Mouse (Mus musculus) CH12.LX (cell line): ENCODE data around the gene Gm10184. TPM values are rescaled to one million over a fixed set of nuclear protein-coding genes. Genes with fewer than 3 reads are reported as not detected.

Experiments used
- DNase-seq: peaks from one replicate; pipeline ENCODE4 v3.0.0-alpha.2; 2013; ENCODE audit errors: extremely low read depth
- H3K27ac ChIP-seq: 2 replicates; pipeline ENCODE4 v1.5.1; 2012; ENCODE audit warnings: low read depth, mild to moderate bottlenecking, control low read depth, moderate library complexity; ENCODE audit not compliant: insufficient read depth
- H3K27me3 ChIP-seq: replicated peaks from 2 replicates; pipeline ENCODE3; 2012; ENCODE audit warnings: inconsistent platforms
- H3K36me3 ChIP-seq, 2 experiments: replicated peaks in 1 of 2; 2 replicates each; pipeline versions ENCODE3 to v1.6.1; 2012; ENCODE audit warnings: inconsistent platforms in 1 of 2, low read length in 1 of 2, mild to moderate bottlenecking in 1 of 2, mixed read lengths in 1 of 2, moderate library complexity in 1 of 2; ENCODE audit not compliant: control insufficient read depth in 1 of 2, insufficient read depth in 1 of 2
- H3K4me1 ChIP-seq, 2 experiments: 2 replicates each; pipeline ENCODE4 v1.6.1; 2012; ENCODE audit warnings: inconsistent platforms in 1 of 2, moderate library complexity in 1 of 2; ENCODE audit not compliant: insufficient read depth in 2 of 2, control insufficient read depth in 1 of 2
- H3K4me2 ChIP-seq: 2 replicates; pipeline ENCODE4 v1.6.1; 2012; ENCODE audit warnings: low read depth, mild to moderate bottlenecking, control low read depth; ENCODE audit not compliant: poor library complexity, insufficient read depth, severe bottlenecking
- H3K4me3 ChIP-seq, 3 experiments: fragments of 150-350 bp in 1 of 3; sonication (generic) in 1 of 3; replicated peaks in 1 of 3; 2 replicates each; pipeline versions ENCODE3 to v1.5.1; 2011 to 2012; ENCODE audit warnings: low read depth in 2 of 3, low read length in 2 of 3, mild to moderate bottlenecking in 2 of 3, moderate library complexity in 2 of 3, control low read depth in 1 of 3, improper control_type of control experiment in 1 of 3, inconsistent platforms in 1 of 3, mixed read lengths in 1 of 3; ENCODE audit not compliant: poor library complexity in 1 of 3
- H3K79me2 ChIP-seq: replicated peaks from 2 replicates; pipeline ENCODE4 v1.6.1; 2012; ENCODE audit warnings: mild to moderate bottlenecking, moderate library complexity; ENCODE audit not compliant: control insufficient read depth, poor library complexity, insufficient read depth, severe bottlenecking; ENCODE audit errors: extremely low read depth
- H3K9ac ChIP-seq: 2 replicates; pipeline ENCODE4 v1.6.1; 2012; ENCODE audit warnings: low read depth, mild to moderate bottlenecking, control low read depth, moderate library complexity; ENCODE audit not compliant: insufficient read depth
- H3K9me3 ChIP-seq: replicated peaks from 2 replicates; pipeline ENCODE3; 2012; ENCODE audit warnings: low read length, inconsistent platforms, mixed read lengths
- BHLHE40 ChIP-seq: IDR thresholded peaks from 2 replicates; pipeline ENCODE4 v1.6.1; 2011; ENCODE audit warnings: mild to moderate bottlenecking, low read depth, low read length, improper control_type of control experiment
- EP300 ChIP-seq: IDR thresholded peaks from 2 replicates; pipeline ENCODE4 v1.6.1; 2011; ENCODE audit warnings: low read length, improper control_type of control experiment
- ETS1 ChIP-seq: conservative IDR thresholded peaks from 2 replicates; pipeline ENCODE4 v1.6.1; 2012; ENCODE audit warnings: low read depth, mild to moderate bottlenecking, inconsistent platforms, low read length, improper control_type of control experiment, moderate library complexity
- GABPA ChIP-seq: IDR thresholded peaks from 2 replicates; pipeline ENCODE4 v1.6.1; 2012; ENCODE audit warnings: low read depth, low read length, improper control_type of control experiment, inconsistent platforms; ENCODE audit not compliant: insufficient replicate concordance
- MAX ChIP-seq: IDR thresholded peaks from 2 replicates; pipeline ENCODE4 v1.6.1; 2011; ENCODE audit warnings: low read length, improper control_type of control experiment
- MAZ ChIP-seq: IDR thresholded peaks from 2 replicates; pipeline ENCODE4 v1.6.1; 2012; ENCODE audit warnings: low read depth, mild to moderate bottlenecking, inconsistent platforms, low read length, improper control_type of control experiment, moderate library complexity
- NRF1 ChIP-seq: IDR thresholded peaks from 2 replicates; pipeline ENCODE4 v1.6.1; 2014; ENCODE audit warnings: low read depth, mild to moderate bottlenecking, inconsistent platforms, low read length, improper control_type of control experiment, moderate library complexity
- RAD21 ChIP-seq: IDR thresholded peaks from 2 replicates; pipeline ENCODE4 v1.6.1; 2011; ENCODE audit warnings: low read depth, mild to moderate bottlenecking, low read length, improper control_type of control experiment, moderate library complexity
- RCOR1 ChIP-seq: conservative IDR thresholded peaks from 2 replicates; pipeline ENCODE4 v1.6.1; 2012; ENCODE audit warnings: low read depth, mild to moderate bottlenecking, inconsistent platforms, low read length, improper control_type of control experiment
- SIN3A ChIP-seq: IDR thresholded peaks from 2 replicates; pipeline ENCODE4 v1.6.1; 2012; ENCODE audit warnings: low read length, improper control_type of control experiment, inconsistent platforms
- TBP ChIP-seq: conservative IDR thresholded peaks from 2 replicates; pipeline ENCODE4 v1.6.1; 2011; ENCODE audit warnings: low read depth, low read length, improper control_type of control experiment
- UBTF ChIP-seq: IDR thresholded peaks from 2 replicates; pipeline ENCODE4 v1.6.1; 2012; ENCODE audit warnings: low read depth, mild to moderate bottlenecking, inconsistent platforms, low read length, improper control_type of control experiment, moderate library complexity
- USF2 ChIP-seq: conservative IDR thresholded peaks from 2 replicates; pipeline ENCODE4 v1.6.1; 2011; ENCODE audit warnings: low read depth, low read length, improper control_type of control experiment
- ZKSCAN1 ChIP-seq: IDR thresholded peaks from 2 replicates; pipeline ENCODE4 v1.6.1; 2012; ENCODE audit warnings: low read depth, inconsistent platforms, low read length, improper control_type of control experiment, borderline replicate concordance
- ZMIZ1 ChIP-seq: IDR thresholded peaks from 2 replicates; pipeline ENCODE4 v1.6.1; 2012; ENCODE audit warnings: low read depth, mild to moderate bottlenecking, inconsistent platforms, low read length, improper control_type of control experiment
- dilution Hi-C: fragments of 300-500 bp; cut with MboI; formaldehyde crosslinking; loops from 2 replicates; pipeline ENCODE4 v1.14.3; 2020; ENCODE audit warnings: low sequenced_read_pairs; ENCODE audit not compliant: extremely low pct_unique_long_range_greater_than_20kb, extremely low pct_ligation_motif_present
- in situ Hi-C: fragments of 300-500 bp; cut with MboI; formaldehyde crosslinking; loops from 3 replicates; pipeline ENCODE4 v1.14.3; 2019; ENCODE audit warnings: low sequenced_read_pairs, low pct_ligation_motif_present, low pct_unique_long_range_greater_than_20kb, mixed read lengths
- polyA plus RNA-seq: library from polyadenylated mRNA; unstranded; fragments of >175 nt; gene quantifications from 2 replicates; pipeline ENCODE4 v1.2.1, GENCODE M21; 2012; ENCODE audit warnings: low read depth; ENCODE audit not compliant: insufficient read length
- total RNA-seq, 2 experiments: library from RNA; depleted of rRNA; stranded (reverse); fragments of 300-350 nt in 1 of 2; fragments of >200 nt in 1 of 2; gene quantifications; 2 replicates each; pipeline ENCODE4 v1.2.3; 2012 to 2014

The Gm10184 gene
- total and polyA plus RNA-seq, 3 experiments, result 33.0 to 307 (median 46.8) TPM

GRCm38 (mm10) chr17:89900610-89901009, 9.6 kb downstream of the Gm10184 start:
- Histone ChIP-seq H3K4me1 (no peaks in the 10 kb centered on the region), H3K27ac (no peak overlapping the region), H3K4me2 (no peak overlapping the region), H3K4me3 (no peak overlapping the region), H3K79me2 (no peaks in the 10 kb centered on the region), H3K36me3 (no peaks in the 10 kb centered on the region), H3K9ac (no peak overlapping the region), H3K27me3 (no peaks in the 10 kb centered on the region), H3K9me3 (peaks cover 17% of the 10 kb centered on the region)
- dilution Hi-C loops, result no loop called here
- no peak for DNase-seq
- in situ Hi-C loops, result no loop called here
- TF ChIP-seq SIN3A (no peak), USF2 (no peak), GABPA (no peak)

DNA sequence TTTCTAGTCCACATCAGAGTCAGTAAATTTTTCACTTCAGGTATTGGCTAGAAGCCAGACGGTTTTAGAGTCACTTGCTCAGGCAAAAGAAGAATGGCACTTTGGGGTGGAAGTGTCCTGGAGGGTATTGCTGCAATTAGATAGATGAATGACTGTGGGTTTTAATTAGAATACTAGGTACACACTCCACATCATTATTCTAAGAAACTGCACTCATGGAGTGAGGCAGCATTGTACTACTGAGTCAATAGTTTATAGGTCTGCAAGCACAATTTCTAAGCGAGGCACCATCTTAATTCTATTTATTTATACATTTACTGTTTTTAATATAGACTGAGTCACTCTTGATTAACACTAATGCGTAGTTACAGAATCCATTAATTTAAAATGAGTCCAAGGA, 10.4 kb downstream of the Gm10184 start:
- Histone ChIP-seq H3K4me2 (no peak overlapping the region), H3K27me3 (no peaks in the 10 kb centered on the region), H3K9me3 (peaks cover 17% of the 10 kb centered on the region)
- DNase-seq, result no peak
- dilution Hi-C loops, result no loop called here
- TF ChIP-seq TBP, result no peak
- TF ChIP-seq NRF1, result no peak
- TF ChIP-seq ZMIZ1, result no peak
- no peak for TF ChIP-seq MAZ
- no peak for TF ChIP-seq RAD21
- TF ChIP-seq BHLHE40, result no peak
- no peak for TF ChIP-seq MAX
- TF ChIP-seq ZKSCAN1, result no peak
- TF ChIP-seq UBTF, result no peak
- no peak for TF ChIP-seq GABPA
- no peak for TF ChIP-seq ETS1
- TF ChIP-seq, all 38 proteins: peak for 0
- Histone ChIP-seq H3K79me2 (no peaks in the 10 kb centered on the region), H3K36me3 (no peaks in the 10 kb centered on the region), H3K27ac (no peak overlapping the region), H3K9ac (no peak overlapping the region), H3K4me3 (no peak overlapping the region), H3K4me1 (no peaks in the 10 kb centered on the region)
- in situ Hi-C loops, result no loop called here

DNA sequence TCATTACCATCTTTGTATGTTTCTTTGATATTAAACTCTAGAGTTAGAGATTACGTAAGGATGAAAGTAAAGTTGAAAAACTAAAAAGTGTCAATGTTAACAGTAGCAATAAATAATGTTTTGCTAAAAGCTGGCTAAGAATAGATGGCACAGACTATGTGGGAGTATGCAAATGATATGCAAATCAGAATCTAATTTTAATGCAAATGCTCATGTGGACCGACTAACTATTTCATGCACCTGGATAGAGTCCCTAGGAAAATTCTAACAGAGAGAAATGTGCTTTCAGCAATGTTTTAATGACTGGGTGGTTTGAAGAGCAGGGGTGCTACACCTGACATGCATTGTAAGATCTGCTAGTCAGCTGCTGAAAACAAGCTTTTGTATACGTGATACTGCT, 45.3 kb downstream of the Gm10184 start:
- in situ Hi-C loops, result no loop called here

More for the DNA sequence above, 45.3 kb downstream of the Gm10184 start:
- H3K79me2 ChIP-seq, result no peaks in the 10 kb centered on the region
- H3K27me3 ChIP-seq, result no peaks in the 10 kb centered on the region
- H3K4me2 ChIP-seq, result no peak overlapping the region
- no peak overlapping the region for H3K9ac ChIP-seq
- no peaks in the 10 kb centered on the region for H3K4me1 ChIP-seq
- H3K9me3 ChIP-seq, result peaks cover 20% of the 10 kb centered on the region
- dilution Hi-C loops, result no loop called here
- no peak overlapping the region for H3K27ac ChIP-seq
- no peak overlapping the region for H3K4me3 ChIP-seq
- no peak for TF ChIP-seq EP300
- no peak for TF ChIP-seq USF2
- TF ChIP-seq RCOR1, result no peak
- no peak for TF ChIP-seq GABPA
- no peaks in the 10 kb centered on the region for H3K36me3 ChIP-seq
- DNase-seq, result no peak
